ENCODE assay signal across 24 mouse cellular contexts in the genomic region with DNA sequence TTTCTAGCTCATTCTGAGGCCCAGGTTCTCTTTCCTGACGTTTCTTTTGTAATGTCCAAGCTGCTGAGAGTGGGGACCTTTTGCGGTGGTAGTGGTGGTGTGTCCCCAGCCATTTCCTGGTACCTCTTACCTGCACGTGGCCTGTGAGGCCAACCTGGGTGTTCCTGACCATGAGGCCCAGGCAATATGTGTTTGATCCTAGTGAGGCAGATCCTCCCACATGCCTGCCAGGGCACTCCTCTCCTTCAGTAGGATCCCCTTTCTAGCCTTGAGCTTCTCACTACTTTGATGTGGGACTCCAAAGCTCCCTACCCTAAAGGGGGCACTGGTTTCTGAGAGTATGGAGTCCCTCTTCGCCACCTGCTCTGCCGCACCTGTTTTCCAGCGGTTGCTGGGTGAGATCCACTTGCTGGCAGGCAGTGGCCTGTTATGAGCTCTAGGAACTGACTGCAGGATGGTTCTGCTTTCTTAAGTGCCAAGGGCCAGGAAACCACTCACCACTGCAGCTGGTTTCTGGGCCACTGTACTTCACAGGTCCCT.
DNase-seq lines count a peak whose midpoint lies in the region; ATAC-seq lines count a peak whose summit lies in the region.
"Had no signal": no experiment of that assay in that cellular context is flagged by ENCODE, and none has a peak within 500 bp of the region (broad histone marks: within the 10 kb centered on the region; RNA-seq: fewer than 3 reads in every experiment).

No protein-coding gene starts in this region.

- H3K4me1 ChIP-seq in embryonic facial prominence, embryonic 14.5 days (ENCODE audit: control insufficient read depth, insufficient read depth, low read length): peaks cover 28% of the 10 kb centered on the region
- H3K4me1 ChIP-seq in embryonic facial prominence, embryonic 15.5 days: peaks cover 40% of the 10 kb centered on the region
- H3K4me1 ChIP-seq in liver, embryonic 12.5 days: no peaks in the 10 kb centered on the region
- H3K4me1 ChIP-seq: forebrain, embryonic 12.5 days; heart, embryonic 15.5 days; hindbrain, embryonic 13.5 days; midbrain, embryonic 15.5 days had no signal

- H3K36me3 ChIP-seq in embryonic facial prominence, embryonic 14.5 days (ENCODE audit: control insufficient read depth, insufficient read depth, low read length): no peaks in the 10 kb centered on the region
- no peaks in the 10 kb centered on the region for H3K36me3 ChIP-seq in embryonic facial prominence, embryonic 15.5 days
- H3K36me3 ChIP-seq in liver, embryonic 12.5 days: no peaks in the 10 kb centered on the region
- H3K36me3 ChIP-seq: embryonic facial prominence, embryonic 12.5 days; forebrain, embryonic 12.5 days; heart, embryonic 15.5 days; hindbrain, embryonic 13.5 days; midbrain, embryonic 15.5 days had no signal

- ATAC-seq in embryonic facial prominence, embryonic 14.5 days (ENCODE audit: low read depth): no peak
- ATAC-seq in embryonic facial prominence, embryonic 15.5 days (ENCODE audit: insufficient number of reproducible peaks, low FRiP score, low TSS enrichment, low read depth): no peak
- no peak for ATAC-seq in liver, embryonic 12.5 days
- ATAC-seq in inflammation-experienced regulatory T-cells, adult 6 months: no peak
- ATAC-seq: midbrain, embryonic 15.5 days had no signal

- no peak overlapping the region for H3K4me2 ChIP-seq in embryonic facial prominence, embryonic 14.5 days (ENCODE audit: low read depth, low read length)
- no peak overlapping the region for H3K4me2 ChIP-seq in embryonic facial prominence, embryonic 15.5 days (replicated peaks)
- no peak overlapping the region for H3K4me2 ChIP-seq in liver, embryonic 12.5 days
- H3K4me2 ChIP-seq: embryonic facial prominence, embryonic 12.5 days; forebrain, embryonic 12.5 days; heart, embryonic 15.5 days; hindbrain, embryonic 13.5 days; midbrain, embryonic 15.5 days had no signal

- H3K4me3 ChIP-seq in embryonic facial prominence, embryonic 14.5 days (ENCODE audit: low read depth, low read length): no peak overlapping the region
- H3K4me3 ChIP-seq in embryonic facial prominence, embryonic 15.5 days (replicated peaks): no peak overlapping the region
- H3K4me3 ChIP-seq in liver, embryonic 12.5 days: no peak overlapping the region
- H3K4me3 ChIP-seq: embryonic facial prominence, embryonic 12.5 days; forebrain, embryonic 12.5 days; heart, embryonic 15.5 days; hindbrain, embryonic 13.5 days; midbrain, embryonic 15.5 days had no signal

- peak overlapping the region; percentile 24; the same call in 1 of the 2 replicates for H3K27ac ChIP-seq in embryonic facial prominence, embryonic 14.5 days (replicated peaks; ENCODE audit: low read depth, low read length)
- H3K27ac ChIP-seq in embryonic facial prominence, embryonic 15.5 days (replicated peaks): peak overlapping the region; percentile 71
- no peak overlapping the region for H3K27ac ChIP-seq in liver, embryonic 12.5 days
- H3K27ac ChIP-seq: embryonic facial prominence, embryonic 12.5 days; forebrain, embryonic 12.5 days; heart, embryonic 15.5 days; hindbrain, embryonic 13.5 days; kidney, postnatal 0 days; liver, embryonic 14.5 days; macrophage; midbrain, embryonic 15.5 days had no signal

- H3K27me3 ChIP-seq in embryonic facial prominence, embryonic 14.5 days (replicated peaks; ENCODE audit: control insufficient read depth, insufficient read depth, low read length): no peaks in the 10 kb centered on the region
- no peaks in the 10 kb centered on the region for H3K27me3 ChIP-seq in embryonic facial prominence, embryonic 15.5 days
- H3K27me3 ChIP-seq in liver, embryonic 12.5 days (replicated peaks): no peaks in the 10 kb centered on the region; the same call in 1 of the 2 replicates
- H3K27me3 ChIP-seq: embryonic facial prominence, embryonic 12.5 days; forebrain, embryonic 12.5 days; heart, embryonic 15.5 days; hindbrain, embryonic 13.5 days; midbrain, embryonic 15.5 days had no signal

- H3K9ac ChIP-seq in embryonic facial prominence, embryonic 14.5 days (ENCODE audit: low read depth, low read length): no peak overlapping the region
- H3K9ac ChIP-seq in embryonic facial prominence, embryonic 15.5 days: no peak overlapping the region
- H3K9ac ChIP-seq in liver, embryonic 12.5 days: no peak overlapping the region
- H3K9ac ChIP-seq: embryonic facial prominence, embryonic 12.5 days; forebrain, embryonic 12.5 days; heart, embryonic 15.5 days; hindbrain, embryonic 13.5 days; liver, embryonic 14.5 days; midbrain, embryonic 15.5 days had no signal

- H3K9me3 ChIP-seq in embryonic facial prominence, embryonic 14.5 days (ENCODE audit: control insufficient read depth, low read length): no peaks in the 10 kb centered on the region
- no peaks in the 10 kb centered on the region for H3K9me3 ChIP-seq in embryonic facial prominence, embryonic 15.5 days (replicated peaks)
- H3K9me3 ChIP-seq in liver, embryonic 12.5 days (replicated peaks): no peaks in the 10 kb centered on the region
- H3K9me3 ChIP-seq: embryonic facial prominence, embryonic 12.5 days; forebrain, embryonic 12.5 days; heart, embryonic 15.5 days; hindbrain, embryonic 13.5 days; midbrain, embryonic 15.5 days had no signal

- no peak for DNase-seq in embryonic facial prominence, embryonic 14.5 days (ENCODE audit: low spot score)
- peak; percentile 9 for DNase-seq in naive thymus-derived CD4-positive, alpha-beta T cell, adult 2 months (ENCODE audit: low read depth)
- DNase-seq in thymus, postnatal 10 days (ENCODE audit: low spot score in 2 of 2): peak; percentile 69 to 81
- no peak for DNase-seq in cerebellum, postnatal 4 days (ENCODE audit: low spot score in 2 of 2)
- DNase-seq in cerebellum, postnatal 14 days: no peak
- DNase-seq: B cell, adult 2 months; cerebellum, adult 11-12 months; cerebellum, postnatal 25 days; gastrocnemius, postnatal 14 days; heart, postnatal 4 days; lung, adult 2 months; lung, postnatal 10 days; spleen, adult 18-20 months had no signal

- 75% methylated on average over 6 of the region's 6 CpGs for WGBS in embryonic facial prominence, embryonic 14.5 days
- WGBS in embryonic facial prominence, embryonic 15.5 days: 61% methylated on average over 6 of the region's 6 CpGs
- WGBS in liver, embryonic 12.5 days (ENCODE audit: insufficient replicate concordance): 64% methylated on average over 6 of the region's 6 CpGs

Comparison
In these comparisons a context has a peak if more than half of its experiments do, and no peak if none do; other contexts are left out.
1. DNase-seq: peak in naive thymus-derived CD4-positive, alpha-beta T cell, adult 2 months (single experiment) and thymus, postnatal 10 days (2 of 2); none in embryonic facial prominence, embryonic 14.5 days (single experiment), cerebellum, postnatal 4 days (0 of 2) and cerebellum, postnatal 14 days (0 of 2).